Mouse (Mus musculus): ENCODE data around the gene Capn3.

Capn3 gene

DNA sequence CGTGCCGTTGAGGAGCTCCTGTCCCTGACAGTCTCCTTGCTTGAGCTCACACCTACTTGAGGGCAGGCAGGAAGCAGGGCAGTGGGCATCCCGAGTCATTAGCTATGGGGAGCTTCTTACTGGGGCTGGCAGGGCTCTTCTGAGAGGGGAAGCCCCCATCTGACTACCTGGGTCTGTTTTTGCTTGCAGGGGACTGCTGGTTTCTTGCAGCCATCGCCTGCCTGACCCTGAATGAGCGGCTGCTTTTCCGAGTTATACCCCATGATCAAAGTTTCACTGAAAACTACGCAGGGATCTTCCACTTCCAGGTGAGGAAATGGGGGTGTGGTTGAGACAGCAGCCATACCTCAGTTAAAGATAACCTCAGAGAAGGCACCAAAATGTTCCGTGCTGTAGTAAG, 26.1 kb downstream of the Capn3 start:
- DNase-seq (ENCODE audit: extremely low read depth, low read depth): no peak

DNA sequence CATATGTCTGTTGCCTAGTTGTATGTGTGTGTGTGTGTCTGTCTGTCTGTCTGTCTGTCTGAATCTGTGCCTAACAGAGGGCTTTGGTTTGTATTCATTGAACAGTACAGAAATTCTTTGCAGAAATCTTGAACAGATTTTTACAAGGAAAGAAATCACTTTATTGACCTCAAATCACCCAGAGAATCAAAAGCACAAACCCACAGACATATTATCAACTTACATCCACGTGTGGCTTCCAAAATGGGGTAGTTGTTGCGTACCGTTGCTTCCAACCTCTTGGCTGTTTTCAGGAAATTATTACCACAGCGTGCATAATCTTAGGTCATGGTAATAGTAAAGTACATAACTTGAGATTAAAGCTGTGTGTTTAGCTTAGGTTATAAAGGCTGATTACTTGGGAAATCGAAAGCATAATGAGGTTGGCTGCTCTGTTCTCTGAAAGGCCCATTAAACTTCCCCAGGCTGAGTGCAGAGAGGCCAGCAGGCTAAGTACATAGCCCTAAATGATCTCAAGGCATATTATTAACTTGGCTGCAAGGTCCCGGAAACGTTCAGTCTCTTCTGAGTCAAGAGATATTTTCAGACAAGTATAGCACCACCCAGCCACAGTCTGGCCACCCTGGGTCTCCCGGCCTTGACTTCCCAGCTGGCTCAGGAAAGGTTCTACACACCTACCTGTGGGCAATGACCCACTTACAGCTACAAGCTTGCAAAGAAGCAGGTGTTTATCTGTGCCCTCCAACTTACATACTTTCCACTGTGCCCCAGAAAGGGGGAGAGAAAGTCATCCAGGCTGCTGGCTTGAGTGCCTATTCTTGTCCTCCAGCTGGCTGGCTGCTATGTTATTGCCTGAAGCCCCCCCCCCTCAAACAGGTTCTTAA, 26.9 kb downstream of the Capn3 start:
- DNase-seq (ENCODE audit: extremely low read depth, low read depth): no peak

GRCm38 (mm10) chr2:120484241-120484640, 28.4 kb downstream of the Capn3 start:
- DNase-seq (ENCODE audit: extremely low read depth, low read depth): no peak

- no peak for DNase-seq (ENCODE audit: extremely low read depth, low read depth)
Measured at GRCm38 (mm10) chr2:120493254-120493653, 37.4 kb downstream of the Capn3 start.

- no peak for DNase-seq (ENCODE audit: extremely low read depth, low read depth)
Measured at GRCm38 (mm10) chr2:120496511-120496910, 40.7 kb downstream of the Capn3 start.

DNA sequence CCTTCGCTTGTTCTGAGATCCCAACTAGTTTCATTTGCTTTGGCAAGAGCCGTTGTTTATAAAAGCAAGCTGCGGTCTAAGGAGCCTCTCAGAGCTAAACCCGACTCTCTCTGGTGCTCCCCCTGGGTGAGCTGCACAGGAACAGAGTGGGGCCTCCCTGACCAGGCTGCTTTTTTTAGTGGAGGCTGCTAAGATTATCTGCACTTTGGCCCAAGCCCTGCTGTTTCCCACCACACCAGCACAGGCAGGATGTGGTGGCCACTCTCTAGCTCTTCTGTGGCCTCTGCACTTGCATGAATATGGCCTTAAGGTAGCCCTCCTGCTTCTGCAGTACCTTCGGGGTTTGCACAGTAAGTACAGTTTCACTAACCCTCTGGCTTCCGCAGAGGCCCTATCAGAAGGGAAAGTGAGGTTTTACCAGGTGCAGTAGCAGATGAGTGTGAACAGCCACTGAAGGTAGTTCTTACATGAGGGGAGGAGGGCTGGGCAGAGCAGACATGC, 44.2 kb downstream of the Capn3 start:
- no peak for DNase-seq (ENCODE audit: extremely low read depth, low read depth)

- no peak for DNase-seq (ENCODE audit: extremely low read depth, low read depth)
Measured at GRCm38 (mm10) chr2:120501136-120501918, 45.5 kb downstream of the Capn3 start.

GRCm38 (mm10) chr2:120501931-120502604, 46.2 kb downstream of the Capn3 start:
- DNase-seq (ENCODE audit: extremely low read depth, low read depth): no peak

GRCm38 (mm10) chr2:120502605-120502990, 46.8 kb downstream of the Capn3 start:
- DNase-seq (ENCODE audit: extremely low read depth, low read depth): no peak

DNA sequence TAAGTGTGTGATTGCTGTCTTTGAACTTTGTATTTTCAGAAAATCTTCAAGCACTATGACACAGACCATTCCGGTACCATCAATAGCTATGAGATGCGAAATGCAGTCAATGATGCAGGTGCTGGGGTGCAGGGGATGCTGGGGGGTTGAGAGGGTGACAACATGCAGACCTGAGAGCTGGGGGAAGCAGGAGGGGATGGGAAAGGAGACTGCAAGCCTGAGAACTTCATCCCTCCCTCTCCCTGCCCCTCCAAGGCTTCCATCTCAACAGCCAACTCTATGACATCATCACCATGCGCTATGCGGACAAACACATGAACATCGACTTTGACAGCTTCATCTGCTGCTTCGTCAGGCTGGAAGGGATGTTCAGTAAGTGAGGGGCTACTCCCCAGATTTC, 47.3 kb downstream of the Capn3 start:
- DNase-seq (ENCODE audit: extremely low read depth, low read depth): no peak

GRCm38 (mm10) chr2:120503992-120504391, 48.2 kb downstream of the Capn3 start:
- no peak for DNase-seq (ENCODE audit: extremely low read depth, low read depth)

DNA sequence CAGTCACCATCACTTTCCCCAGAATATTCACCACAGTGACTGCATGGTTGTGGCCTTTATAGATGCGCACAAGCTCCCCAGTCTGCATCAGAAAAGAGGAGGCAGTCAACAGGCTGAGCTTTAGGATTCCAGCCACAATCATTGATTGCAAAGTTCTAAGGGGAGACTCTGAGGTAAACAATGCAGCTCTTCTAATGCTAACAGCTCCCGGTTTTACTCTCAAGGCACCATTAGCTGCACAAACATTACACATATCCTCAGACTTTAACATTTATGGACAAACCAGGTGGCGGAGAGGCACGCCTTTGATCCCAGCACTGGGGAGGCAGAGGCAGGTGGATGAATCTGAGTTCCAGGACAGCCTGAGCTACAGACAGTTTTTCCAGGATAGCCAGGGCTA, 58.4 kb downstream of the Capn3 start:
- DNase-seq (ENCODE audit: extremely low read depth, low read depth): no peak

DNA sequence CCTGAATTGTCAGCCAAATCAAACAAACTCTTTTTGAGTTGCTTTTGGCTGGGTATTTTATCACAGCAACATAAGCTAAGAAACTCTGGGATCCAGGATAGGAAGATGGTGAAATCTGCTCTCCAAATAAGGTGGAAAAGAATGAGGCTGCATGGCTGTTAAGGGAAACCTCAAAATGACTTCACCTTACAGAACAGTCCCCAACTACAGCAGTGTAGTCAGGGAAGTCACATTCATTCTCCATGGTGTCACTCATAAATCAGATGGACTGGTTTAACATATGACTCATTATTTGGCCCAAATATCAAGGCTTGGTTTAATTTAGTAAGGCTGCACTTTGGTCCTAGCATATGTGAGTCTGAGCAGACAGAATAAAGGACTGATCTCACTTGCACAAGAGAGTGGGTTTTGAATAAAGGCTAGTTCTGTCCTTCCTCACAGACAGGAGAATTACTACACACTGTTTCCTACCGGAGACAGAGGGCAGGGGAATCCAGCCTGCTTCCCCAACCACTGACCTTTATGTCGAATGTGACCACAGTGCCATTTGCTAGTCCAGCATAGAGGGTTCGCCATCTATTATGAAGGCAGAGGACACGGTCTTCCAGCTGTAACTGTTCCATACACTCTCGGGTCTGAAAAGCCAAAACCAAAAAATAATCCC, 62.9 kb downstream of the Capn3 start:
- DNase-seq (ENCODE audit: extremely low read depth, low read depth): no peak

DNA sequence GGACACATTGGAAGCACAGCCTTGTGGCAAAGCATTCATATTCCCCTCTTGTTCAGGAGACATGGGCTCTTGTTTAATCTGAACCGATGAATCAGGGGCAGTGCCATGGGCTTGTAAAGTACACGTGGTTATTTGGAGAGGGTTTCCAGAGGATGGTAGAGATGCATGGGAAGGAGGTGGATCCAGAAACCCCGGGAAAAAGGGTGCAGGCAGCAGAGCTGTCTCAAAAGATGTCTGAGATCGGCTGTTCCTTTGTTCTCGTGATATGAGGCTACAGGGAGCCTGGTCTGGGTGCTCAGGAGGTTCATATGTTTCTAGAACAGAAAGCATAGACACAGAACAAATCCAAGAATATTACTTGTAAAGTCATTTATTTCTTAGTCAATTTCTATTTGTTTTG, 71.0 kb downstream of the Capn3 start:
- no peak for DNase-seq (ENCODE audit: extremely low read depth, low read depth)

DNA sequence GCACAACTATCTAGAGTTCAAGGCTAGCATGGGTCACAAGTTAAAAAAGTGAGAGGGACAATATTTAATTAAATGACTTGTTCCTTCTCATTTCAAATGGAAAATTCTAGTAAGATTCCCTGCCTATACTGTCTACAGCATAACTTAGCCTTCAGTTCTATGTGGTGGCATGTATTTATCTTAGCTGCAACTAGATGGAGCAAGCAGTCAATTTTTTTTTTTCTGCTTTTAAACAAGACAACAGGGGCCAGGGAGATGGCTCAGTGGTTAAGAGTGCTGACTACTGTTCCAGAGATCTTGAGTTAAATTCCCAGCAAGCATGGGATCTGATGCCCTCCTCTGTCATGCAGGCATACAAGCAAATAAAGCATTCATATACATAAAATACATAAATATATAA, 73.7 kb downstream of the Capn3 start:
- no peak for DNase-seq (ENCODE audit: extremely low read depth, low read depth)

DNA sequence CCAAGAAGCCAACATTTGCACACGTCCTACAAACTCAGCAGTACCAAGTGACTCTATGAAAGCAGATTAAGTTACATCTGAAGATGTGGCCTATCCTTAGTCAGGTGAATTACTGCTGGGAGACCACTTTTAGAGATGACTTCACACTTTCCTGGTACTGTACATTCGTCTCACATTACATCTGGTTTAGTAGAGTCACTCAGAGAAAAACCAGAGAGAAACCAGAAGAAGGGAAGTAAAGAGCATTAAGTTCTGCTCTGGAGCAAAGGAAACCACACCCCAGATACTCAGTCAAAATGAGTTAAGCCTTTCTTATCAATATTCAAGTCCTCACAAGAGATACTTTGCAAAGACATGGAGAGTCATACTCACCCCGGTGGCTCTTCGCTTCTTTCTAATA, 75.4 kb downstream of the Capn3 start:
- DNase-seq (ENCODE audit: extremely low read depth, low read depth): peak; percentile 50

- no peak for DNase-seq (ENCODE audit: extremely low read depth, low read depth)
Measured at GRCm38 (mm10) chr2:120539333-120539732, 83.5 kb downstream of the Capn3 start.

- peak; percentile 31 for DNase-seq (ENCODE audit: extremely low read depth, low read depth)
Measured at GRCm38 (mm10) chr2:120539778-120540208, 84.0 kb downstream of the Capn3 start.

- DNase-seq (ENCODE audit: extremely low read depth, low read depth): peak; percentile 62
Measured at GRCm38 (mm10) chr2:120544732-120545131, 88.9 kb downstream of the Capn3 start.

Data from MEL-GATA-1-ER (cell line).